Mouse (Mus musculus): ENCODE results near the gene Prkca.

DNA sequence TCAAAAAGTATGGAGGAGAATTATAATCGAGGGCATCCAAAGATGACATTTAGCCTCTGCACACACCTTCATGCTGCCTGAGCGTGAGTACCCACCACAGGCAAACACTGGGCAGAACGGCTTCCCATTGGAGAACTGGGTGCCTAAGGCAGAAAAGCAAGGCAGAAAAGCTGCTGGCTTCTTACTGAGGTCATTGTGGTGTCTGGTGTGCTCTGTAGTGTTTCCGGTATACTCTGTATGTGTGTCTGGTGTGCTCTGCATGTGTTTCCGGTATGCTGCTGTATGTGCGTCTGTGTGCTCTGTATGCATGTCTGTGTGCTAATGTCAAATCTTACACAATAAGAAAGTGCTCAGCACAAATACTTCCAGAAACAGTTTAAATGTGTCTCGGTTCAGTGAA is 127.7 kb downstream of the Prkca start:
- TF ChIP-seq CTCF (IDR thresholded peaks at IDR 0.05; ENCODE audit: borderline replicate concordance, insufficient read depth, low read depth, low read length) (no peak), POLR2A (IDR thresholded peaks at IDR 0.05; ENCODE audit: borderline replicate concordance, insufficient read depth, low read length) (no peak)

Data from cerebellum, adult 2 months (tissue).